Mouse (Mus musculus) forebrain, embryonic 16.5 days (tissue): ENCODE results near the gene Proser2. TPM values are rescaled to one million over a fixed set of nuclear protein-coding genes. Genes with fewer than 3 reads are reported as not detected.

Experiments
- ATAC-seq: fragments of 200-750 bp; cut with Nextera tagmentation; 2 replicates; pipeline ENCODE4 v1.8.0; 2017; ENCODE audit warnings: mild to moderate bottlenecking, moderate library complexity
- H3K27ac ChIP-seq: fragments of 300-500 bp; sonication (generic); 2 replicates; pipeline ENCODE4 v1.5.1; 2014; ENCODE audit warnings: low read length, control low read depth
- H3K27me3 ChIP-seq: fragments of 300-500 bp; sonication (generic); replicated peaks from 2 replicates; pipeline ENCODE4 v1.6.1; 2014; ENCODE audit warnings: low read length; ENCODE audit not compliant: control insufficient read depth, insufficient read depth
- H3K36me3 ChIP-seq: fragments of 300-500 bp; sonication (generic); 2 replicates; pipeline ENCODE4 v1.6.1; 2014; ENCODE audit not compliant: control insufficient read depth, insufficient read depth
- H3K4me1 ChIP-seq: fragments of 300-500 bp; sonication (generic); replicated peaks from 2 replicates; pipeline ENCODE4 v1.6.1; 2014; ENCODE audit warnings: low read length; ENCODE audit not compliant: control insufficient read depth, insufficient read depth
- H3K4me2 ChIP-seq: fragments of 300-500 bp; sonication (generic); 2 replicates; pipeline ENCODE4 v1.6.1; 2014; ENCODE audit warnings: mild to moderate bottlenecking, low read length, control low read depth
- H3K4me3 ChIP-seq: fragments of 300-500 bp; sonication (generic); replicated peaks from 2 replicates; pipeline ENCODE4 v1.5.1; 2014; ENCODE audit warnings: mild to moderate bottlenecking, low read length, control low read depth
- H3K9ac ChIP-seq: fragments of 300-500 bp; sonication (generic); replicated peaks from 2 replicates; pipeline ENCODE4 v1.6.1; 2014; ENCODE audit warnings: low read depth, low read length, control low read depth
- H3K9me3 ChIP-seq: fragments of 300-500 bp; sonication (generic); 2 replicates; pipeline ENCODE4 v1.6.1; 2016; ENCODE audit warnings: low read length; ENCODE audit not compliant: control insufficient read depth
- WGBS: fragments of 180-500 bp; shearing (Covaris S2); extraction: QIAGEN DNeasy Blood & Tissue Kit; methylation state at CpG from one replicate; pipeline ENCODE4 v1.1.7; 2014; 5-methylcytosine and 5-hydroxymethylcytosine counted together
- polyA plus RNA-seq: library from polyadenylated mRNA; unstranded; fragments of >200 nt; fragmentation: Nextera tagmentation; extraction: Ambion mirVana; gene quantifications from 2 replicates; pipeline ENCODE4 v1.2.1, GENCODE M21; 2015

Proser2 gene
- 3.7 and 4.0 TPM in 2 replicates for polyA plus RNA-seq

GRCm38 (mm10) chr2:6129555-6130355 is at the start of gene Proser2:
TSS of gene Proser2 (minus strand) at chr2:6130211.
- under 1% methylated on average over 83 of the region's 83 CpGs for WGBS
- Histone ChIP-seq H3K4me2 (peak within 1 kb of the TSS; percentile 94), H3K27ac (no peak within 1 kb of the TSS), H3K4me3 (peak within 1 kb of the TSS; percentile 60), H3K9ac (peak within 1 kb of the TSS; percentile 63), H3K9me3 (no peaks in the 10 kb centered on the region), H3K4me1 (peaks cover 5% of the 10 kb centered on the region; the same call in 1 of the 2 replicates), H3K36me3 (no peaks in the 10 kb centered on the region), H3K27me3 (peaks cover 16% of the 10 kb centered on the region)
- peak; percentile 82 for ATAC-seq

GRCm38 (mm10) chr2:6179749-6180117 is 49.7 kb upstream of the Proser2 start:
- Histone ChIP-seq H3K4me2 (no peak overlapping the region), H3K9me3 (peaks cover 3% of the 10 kb centered on the region; the same call in 1 of the 2 replicates), H3K9ac (no peak overlapping the region), H3K27me3 (no peaks in the 10 kb centered on the region), H3K4me3 (no peak overlapping the region), H3K36me3 (no peaks in the 10 kb centered on the region), H3K27ac (no peak overlapping the region), H3K4me1 (no peaks in the 10 kb centered on the region)
- 93% methylated on average over 1 of the region's 1 CpGs for WGBS
- ATAC-seq, result no peak

- no peak for ATAC-seq
- no peaks in the 10 kb centered on the region for H3K4me1 ChIP-seq
- 82% methylated on average over 16 of the region's 16 CpGs for WGBS
- H3K27ac ChIP-seq, result no peak overlapping the region
- H3K9me3 ChIP-seq, result no peaks in the 10 kb centered on the region
- no peaks in the 10 kb centered on the region for H3K36me3 ChIP-seq
- H3K4me2 ChIP-seq, result no peak overlapping the region
- no peak overlapping the region for H3K9ac ChIP-seq
- no peak overlapping the region for H3K4me3 ChIP-seq
- no peaks in the 10 kb centered on the region for H3K27me3 ChIP-seq
Measured at GRCm38 (mm10) chr2:6178901-6179748, 49.1 kb upstream of the Proser2 start.

GRCm38 (mm10) chr2:6173013-6173412 is 43.0 kb upstream of the Proser2 start:
- Histone ChIP-seq H3K36me3 (no peaks in the 10 kb centered on the region), H3K27me3 (no peaks in the 10 kb centered on the region), H3K27ac (no peak overlapping the region), H3K4me1 (no peaks in the 10 kb centered on the region), H3K9ac (no peak overlapping the region), H3K9me3 (no peaks in the 10 kb centered on the region), H3K4me2 (no peak overlapping the region), H3K4me3 (no peak overlapping the region)
- no peak for ATAC-seq
- WGBS, result 72% methylated on average over 3 of the region's 3 CpGs

GRCm38 (mm10) chr2:6168560-6168959 is 38.5 kb upstream of the Proser2 start:
- no peak for ATAC-seq
- no peak overlapping the region for H3K9ac ChIP-seq
- H3K9me3 ChIP-seq, result no peaks in the 10 kb centered on the region
- H3K27me3 ChIP-seq, result no peaks in the 10 kb centered on the region
- H3K4me3 ChIP-seq, result no peak overlapping the region
- 89% methylated on average over 2 of the region's 2 CpGs for WGBS
- no peak overlapping the region for H3K4me2 ChIP-seq
- H3K36me3 ChIP-seq, result no peaks in the 10 kb centered on the region
- no peaks in the 10 kb centered on the region for H3K4me1 ChIP-seq
- no peak overlapping the region for H3K27ac ChIP-seq

- 31% methylated on average over 5 of the region's 5 CpGs for WGBS
- Histone ChIP-seq H3K4me3 (no peak overlapping the region), H3K36me3 (no peaks in the 10 kb centered on the region), H3K27ac (no peak overlapping the region), H3K4me2 (no peak overlapping the region), H3K4me1 (no peaks in the 10 kb centered on the region), H3K27me3 (no peaks in the 10 kb centered on the region), H3K9ac (no peak overlapping the region), H3K9me3 (no peaks in the 10 kb centered on the region)
- ATAC-seq, result peak; percentile 49
Measured at GRCm38 (mm10) chr2:6167843-6168558, 38.0 kb upstream of the Proser2 start.

- WGBS, result 63% methylated on average over 6 of the region's 6 CpGs
- H3K27me3 ChIP-seq, result no peaks in the 10 kb centered on the region
- H3K4me1 ChIP-seq, result no peaks in the 10 kb centered on the region
- no peaks in the 10 kb centered on the region for H3K36me3 ChIP-seq
- no peak overlapping the region for H3K9ac ChIP-seq
- H3K9me3 ChIP-seq, result no peaks in the 10 kb centered on the region
- no peak for ATAC-seq
- no peak overlapping the region for H3K27ac ChIP-seq
- H3K4me3 ChIP-seq, result no peak overlapping the region
- no peak overlapping the region for H3K4me2 ChIP-seq
Measured at GRCm38 (mm10) chr2:6165771-6166170, 35.8 kb upstream of the Proser2 start.

GRCm38 (mm10) chr2:6164606-6165290 is 34.7 kb upstream of the Proser2 start:
- Histone ChIP-seq H3K36me3 (no peaks in the 10 kb centered on the region), H3K9me3 (no peaks in the 10 kb centered on the region), H3K4me3 (no peak overlapping the region), H3K9ac (no peak overlapping the region), H3K4me1 (no peaks in the 10 kb centered on the region), H3K27me3 (no peaks in the 10 kb centered on the region), H3K4me2 (no peak overlapping the region), H3K27ac (no peak overlapping the region)
- ATAC-seq, result no peak
- WGBS, result 69% methylated on average over 16 of the region's 16 CpGs
